Mouse (Mus musculus) G1E (cell line): ENCODE measurements around the gene Btk.

ENCODE experiments used
- CTCF ChIP-seq: IDR thresholded peaks from 2 replicates; pipeline ENCODE4 v1.5.1; 2012; ENCODE audit warnings: low read depth, low read length, inconsistent platforms, mixed read lengths
- GATA1 ChIP-seq: IDR thresholded peaks from 2 replicates; pipeline ENCODE4 v1.6.1; 2012; ENCODE audit warnings: borderline replicate concordance, low read length, inconsistent platforms, mixed read lengths

GRCm38 (mm10) chrX:134577896-134578295, 5.5 kb downstream of the Btk start:
- no peak for TF ChIP-seq CTCF
- TF ChIP-seq GATA1 = no peak
